Mouse (Mus musculus): ENCODE results near the gene Mki67.

DNA sequence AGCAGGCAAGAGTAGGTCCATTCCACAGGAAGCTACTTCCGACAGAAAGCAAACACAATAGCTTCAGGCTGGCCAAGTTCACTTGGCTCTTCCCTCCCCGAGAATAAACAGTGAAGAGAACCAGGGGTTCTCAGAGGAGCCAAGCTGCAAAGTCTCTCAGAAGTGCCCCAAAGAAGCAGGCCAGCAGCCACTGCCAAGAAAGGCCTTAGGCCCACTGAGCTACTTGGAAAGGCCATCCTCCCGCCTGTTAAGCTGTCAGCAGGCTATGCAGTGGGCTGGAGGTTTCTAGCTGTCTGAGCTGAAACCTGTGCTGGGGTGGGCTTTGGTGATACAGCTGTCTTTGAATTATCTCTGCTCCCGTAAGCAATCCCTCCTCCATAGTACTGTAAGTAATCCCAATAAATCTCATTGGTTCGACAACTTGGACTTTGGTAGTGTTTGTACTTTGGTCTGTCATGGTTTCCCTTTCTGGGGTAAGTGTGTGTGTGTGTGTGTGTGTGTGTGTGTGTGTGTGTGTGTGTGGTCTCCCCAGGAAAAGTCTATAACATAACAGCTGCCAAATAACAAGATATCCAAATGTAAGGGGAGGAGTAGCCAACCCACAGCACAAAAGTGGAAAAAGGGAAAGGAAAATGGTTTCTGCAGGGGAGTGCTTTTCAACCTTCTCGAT lies 7.6 kb upstream of the Mki67 start:
- no peak for TF ChIP-seq CTCF (IDR thresholded peaks at IDR 0.05; ENCODE audit: low read depth)
- TF ChIP-seq EP300 (optimal IDR thresholded peaks at IDR 0.05) = no peak

Data from stomach, postnatal 0 days (tissue).